Mouse (Mus musculus) megakaryocyte-erythroid progenitor cell, adult 5-6 weeks (primary cell): ENCODE measurements around the gene Eps8. TPM values are rescaled to one million over a fixed set of nuclear protein-coding genes. Genes with fewer than 3 reads are reported as not detected.
A peak's percentile ranks its signal among the peaks of the same experiment; 100 is the strongest.

Experiments
- ATAC-seq: replicated peaks from 2 replicates; pipeline ENCODE4 v1.8.0; 2016; ENCODE audit warnings: mild to moderate bottlenecking, inconsistent platforms; ENCODE audit not compliant: severe bottlenecking, poor library complexity, low FRiP score, low TSS enrichment
- total RNA-seq, 2 experiments: library from RNA; stranded (forward) in 1 of 2; stranded (reverse) in 1 of 2; fragments of 200-1000, 215-1000 nt in 1 of 2; fragments of >200 nt in 1 of 2; fragmentation: Nextera tagmentation in 1 of 2; gene quantifications; 2 replicates each; pipeline ENCODE4 v1.2.3; 2014 to 2017

Eps8 gene
- total RNA-seq, 2 experiments from 2014 or later, result 0.92 TPM; not detected in 1

GRCm38 (mm10) chr6:137668331-137668730 lies 13.7 kb upstream of the Eps8 start:
- ATAC-seq, result no peak

- no peak for ATAC-seq
Measured at GRCm38 (mm10) chr6:137667665-137668064, 13.0 kb upstream of the Eps8 start.

GRCm38 (mm10) chr6:137664936-137665335 lies 10.3 kb upstream of the Eps8 start:
- ATAC-seq, result no peak

GRCm38 (mm10) chr6:137661583-137662365 lies 7.1 kb upstream of the Eps8 start:
- ATAC-seq, result no peak

GRCm38 (mm10) chr6:137658426-137659088 lies 3.9 kb upstream of the Eps8 start:
- peak; percentile 74 for ATAC-seq

DNA sequence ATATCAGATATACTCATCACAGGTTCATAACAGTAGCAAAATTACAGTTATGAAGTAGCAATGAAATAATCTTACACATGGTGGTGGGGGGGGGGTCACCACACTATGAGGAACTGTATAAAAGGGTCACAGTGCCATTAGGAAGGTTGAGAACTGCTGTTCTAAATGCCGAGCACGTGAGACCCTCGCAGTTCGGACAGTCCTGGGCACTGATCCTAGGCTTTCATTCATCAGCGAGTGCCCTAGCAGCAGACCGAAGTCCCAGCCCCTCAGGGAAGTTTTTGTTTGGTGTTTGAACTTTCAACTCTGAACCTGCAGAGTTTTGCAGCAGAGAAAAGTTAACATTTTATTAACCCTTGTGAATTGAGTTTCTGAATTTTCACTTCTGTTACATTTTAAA lies 2.5 kb upstream of the Eps8 start:
- no peak for ATAC-seq

DNA sequence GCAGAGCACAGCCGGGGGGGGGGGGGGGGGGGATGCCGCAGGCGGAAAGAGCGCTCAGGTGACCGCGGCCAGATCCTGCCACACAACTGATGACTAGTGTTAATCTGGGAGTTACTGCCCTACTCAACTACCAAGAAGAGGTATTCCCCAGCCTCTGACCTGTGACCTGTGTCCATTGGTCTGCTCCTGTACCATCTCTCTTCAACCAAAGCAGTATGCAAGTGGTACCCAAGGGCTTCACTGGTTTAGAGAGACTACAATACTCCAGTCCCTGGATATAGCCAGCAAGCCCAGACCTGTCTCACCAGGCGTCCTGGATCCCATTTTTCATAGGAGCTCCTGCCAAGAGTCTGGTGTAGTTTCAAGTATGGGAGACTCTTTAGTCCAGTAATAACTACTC lies 5.1 kb downstream of the Eps8 start:
- no peak for ATAC-seq

GRCm38 (mm10) chr6:137649068-137649480 lies 5.6 kb downstream of the Eps8 start:
- ATAC-seq, result peak; percentile 56

DNA sequence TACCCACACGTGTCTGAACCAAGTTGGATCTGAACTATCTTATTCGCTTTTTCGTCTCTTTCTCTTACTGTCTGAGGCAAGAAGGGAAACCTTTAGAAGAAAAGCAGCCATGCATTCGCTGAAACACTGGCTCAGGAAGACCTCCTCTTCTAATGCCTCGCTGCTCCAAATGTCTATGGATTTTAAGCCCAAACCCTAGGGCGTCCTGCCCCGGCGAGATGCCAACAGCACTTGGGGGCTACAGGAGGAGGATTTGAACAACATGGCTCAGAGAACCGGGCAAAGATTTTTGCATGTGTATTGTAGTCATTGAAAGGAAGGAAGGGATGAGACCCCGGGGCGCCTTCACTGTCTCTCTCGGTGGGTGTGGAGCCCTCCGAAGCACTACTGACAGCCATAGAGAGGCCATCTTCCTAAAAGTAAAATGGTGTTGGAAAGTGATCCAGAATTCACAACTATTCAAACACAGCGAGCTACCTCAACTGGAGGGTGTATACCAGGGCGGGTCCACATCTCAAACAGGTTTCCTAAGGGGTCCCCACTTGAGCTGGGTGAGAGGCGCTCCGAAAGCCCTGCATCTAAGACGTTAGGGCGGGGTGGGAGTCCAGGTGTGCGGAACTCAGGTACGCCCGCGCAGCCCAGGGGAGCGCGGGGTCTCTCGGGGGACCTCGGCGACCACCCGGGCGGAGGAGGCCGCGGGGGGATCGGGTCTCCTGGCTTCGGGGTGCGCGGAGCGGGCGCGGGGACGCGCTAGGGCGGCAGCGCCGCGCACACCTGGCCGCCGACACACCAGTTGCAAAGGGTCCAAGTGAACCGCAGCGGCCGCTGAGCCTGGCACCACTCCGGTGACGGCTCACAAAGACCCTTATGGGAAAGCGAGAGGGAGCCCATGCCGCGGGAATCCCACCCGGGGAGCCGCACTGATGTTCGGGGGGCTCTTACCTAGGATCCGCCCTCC lies 6.3 kb downstream of the Eps8 start:
- 0 out of 2 replicates have a peak, but pooled peaks have one; percentile 16 for ATAC-seq

- no peak for ATAC-seq
Measured at GRCm38 (mm10) chr6:137647646-137648045, 7.0 kb downstream of the Eps8 start.

GRCm38 (mm10) chr6:137646726-137647125 lies 8.0 kb downstream of the Eps8 start:
- ATAC-seq, result no peak

- ATAC-seq, result no peak
Measured at GRCm38 (mm10) chr6:137644893-137645292, 9.8 kb downstream of the Eps8 start.

GRCm38 (mm10) chr6:137643814-137644213 lies 10.9 kb downstream of the Eps8 start:
- no peak for ATAC-seq

DNA sequence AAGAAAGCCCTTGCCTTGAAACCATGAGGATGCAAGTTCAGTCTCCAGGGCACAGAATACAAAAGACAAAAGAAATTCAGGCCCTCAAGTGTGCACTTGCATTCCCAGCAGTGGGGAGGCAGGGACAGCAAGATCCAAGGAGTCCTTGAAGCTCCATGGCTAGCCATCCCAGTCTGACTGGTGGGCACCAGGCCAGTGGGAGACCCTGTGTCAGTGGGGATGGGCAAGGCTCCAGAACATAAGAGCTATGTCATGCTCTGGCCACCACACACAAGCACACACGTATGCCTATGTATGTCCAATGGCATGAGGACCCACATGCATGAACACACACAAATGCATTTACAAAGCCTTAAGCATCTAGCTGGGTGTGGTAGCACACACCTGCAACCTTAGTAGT lies 13.0 kb downstream of the Eps8 start:
- ATAC-seq, result no peak

DNA sequence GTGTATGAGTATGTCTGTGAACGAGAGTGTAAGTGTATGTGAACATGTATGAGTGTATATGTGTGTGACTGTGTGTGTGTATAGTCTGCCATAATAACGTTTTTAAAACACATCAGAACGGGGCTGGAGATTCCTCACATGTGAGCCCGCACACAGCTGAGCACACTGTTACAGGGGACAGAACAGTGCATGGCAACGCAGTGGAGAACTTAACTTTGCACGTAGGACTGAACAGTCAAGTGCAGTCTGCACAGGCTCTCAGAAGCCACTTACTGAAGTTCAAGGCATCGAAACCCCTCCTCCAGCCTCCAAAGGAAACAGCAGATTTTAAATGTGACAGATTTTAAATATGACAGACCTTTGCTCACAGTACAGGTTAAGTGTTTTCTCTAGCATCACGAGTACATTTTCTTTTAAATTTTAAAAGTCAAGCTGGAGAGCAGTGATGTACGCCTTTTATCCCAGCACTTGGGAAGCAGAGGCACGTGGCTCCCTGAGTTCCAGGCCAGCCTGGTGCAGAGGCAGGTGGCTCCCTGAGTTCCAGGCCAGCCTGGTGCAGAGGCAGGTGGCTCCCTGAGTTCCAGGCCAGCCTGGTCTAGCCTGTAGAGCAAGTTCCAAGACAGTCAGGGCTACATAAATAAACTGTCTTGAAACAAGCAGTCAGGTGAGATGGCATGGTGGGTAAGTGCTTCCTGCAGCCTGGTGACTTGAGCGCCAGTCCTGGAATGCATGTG lies 15.7 kb downstream of the Eps8 start:
- ATAC-seq, result no peak

DNA sequence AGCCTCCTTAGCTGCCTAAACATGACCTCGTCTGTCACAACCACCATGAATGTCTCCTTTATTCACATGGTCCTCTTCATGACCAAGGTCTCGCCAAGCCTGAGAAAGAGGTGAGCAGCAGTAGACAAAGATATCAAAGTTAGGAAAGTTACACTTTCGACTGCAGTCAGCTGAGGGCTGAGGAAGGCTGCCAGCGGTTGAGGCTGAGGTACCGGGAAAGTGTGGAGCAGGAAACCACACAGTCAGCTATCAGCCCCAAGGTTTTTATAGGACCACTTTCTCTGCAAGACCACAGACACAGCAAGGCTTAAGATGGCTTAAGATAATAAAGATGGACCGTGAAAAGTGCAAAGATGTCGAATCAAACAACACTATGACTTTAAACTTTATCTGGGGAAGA lies 17.2 kb downstream of the Eps8 start:
- ATAC-seq, result 0 out of 2 replicates have a peak, but pooled peaks have one; percentile 21

GRCm38 (mm10) chr6:137636131-137636530 lies 18.5 kb downstream of the Eps8 start:
- no peak for ATAC-seq

DNA sequence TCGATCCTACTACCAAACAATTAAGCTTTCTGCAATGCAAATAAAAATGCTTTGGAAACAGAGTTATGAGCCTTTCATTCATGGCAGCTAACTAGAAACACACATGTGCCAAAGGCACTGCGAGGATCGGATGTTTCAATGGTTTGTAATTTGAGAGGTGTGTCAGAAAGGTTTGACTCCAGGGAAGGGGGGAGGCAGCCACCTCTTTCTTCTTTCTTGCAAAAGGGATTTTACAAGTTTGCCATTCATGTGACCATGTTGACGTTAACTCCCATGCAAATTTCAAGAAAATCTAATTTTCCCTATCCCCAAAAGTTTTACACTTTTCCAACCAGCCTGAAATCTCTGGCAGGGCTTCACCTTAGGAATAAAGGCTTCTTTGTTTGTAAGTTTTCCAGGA lies 21.1 kb downstream of the Eps8 start:
- no peak for ATAC-seq

DNA sequence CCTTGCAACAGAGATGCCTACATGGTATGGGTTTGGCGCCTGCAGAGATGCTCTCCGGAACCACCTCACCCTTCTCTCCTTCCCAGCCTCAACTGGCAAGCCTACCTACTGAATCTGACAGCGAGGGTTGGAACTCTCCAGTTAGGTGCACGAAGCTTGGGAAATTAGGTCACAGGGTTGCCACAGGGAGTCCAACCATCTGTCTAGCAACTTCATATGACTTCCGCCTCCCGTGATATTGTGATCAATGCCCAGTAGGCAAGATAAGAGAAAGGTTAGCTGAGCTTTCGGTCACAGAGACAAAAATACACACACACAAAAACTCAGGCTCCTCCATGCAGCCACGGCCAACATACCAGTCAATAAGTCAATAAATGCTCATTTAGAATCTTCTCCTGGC lies 21.6 kb downstream of the Eps8 start:
- ATAC-seq, result no peak
